Mouse (Mus musculus) heart, embryonic 10.5 days (tissue): Measurements from ENCODE around the gene Zfp652. TPM values are rescaled to one million over a fixed set of nuclear protein-coding genes. Genes with fewer than 3 reads are reported as not detected.
"Not testable (repeated sequence)": the region's sequence is repeated elsewhere in the genome, so short reads cannot be mapped to it uniquely, and the experiment has no call there.

ENCODE experiments used
- DNase-seq: peaks from one replicate; pipeline ENCODE4 v3.0.0-alpha.2; 2017; ENCODE audit warnings: low spot score
- H3K27ac ChIP-seq: fragments of 300-500 bp; sonication (generic); 2 replicates; pipeline ENCODE4 v1.5.1; 2016; ENCODE audit warnings: mild to moderate bottlenecking
- H3K27me3 ChIP-seq: fragments of 300-500 bp; sonication (generic); 2 replicates; pipeline ENCODE4 v1.6.1; 2016; ENCODE audit warnings: mild to moderate bottlenecking; ENCODE audit not compliant: poor library complexity, insufficient read depth, severe bottlenecking
- H3K36me3 ChIP-seq: fragments of 300-500 bp; sonication (generic); 2 replicates; pipeline ENCODE4 v1.6.1; 2016; ENCODE audit warnings: mild to moderate bottlenecking, moderate library complexity
- H3K4me1 ChIP-seq: fragments of 300-500 bp; sonication (generic); 2 replicates; pipeline ENCODE4 v1.6.1; 2016; ENCODE audit warnings: mild to moderate bottlenecking
- H3K4me3 ChIP-seq: fragments of 300-500 bp; sonication (generic); 2 replicates; pipeline ENCODE4 v1.5.1; 2016; ENCODE audit warnings: mild to moderate bottlenecking, moderate library complexity
- H3K9me3 ChIP-seq: fragments of 300-500 bp; sonication (generic); 2 replicates; pipeline ENCODE4 v1.6.1; 2016; ENCODE audit warnings: mild to moderate bottlenecking, moderate library complexity
- WGBS: fragments of 180-500 bp; shearing (Covaris S2); methylation state at CpG from one replicate; pipeline ENCODE4 v1.1.7; 2016; 5-methylcytosine and 5-hydroxymethylcytosine counted together
- polyA plus RNA-seq: library from polyadenylated mRNA; unstranded; fragments of >200 nt; fragmentation: Nextera tagmentation; extraction: Ambion mirVana; gene quantifications from 2 replicates; pipeline ENCODE4 v1.2.1, GENCODE M21; 2016

The Zfp652 gene
- polyA plus RNA-seq: 11.7 and 14.2 TPM in 2 replicates

DNA sequence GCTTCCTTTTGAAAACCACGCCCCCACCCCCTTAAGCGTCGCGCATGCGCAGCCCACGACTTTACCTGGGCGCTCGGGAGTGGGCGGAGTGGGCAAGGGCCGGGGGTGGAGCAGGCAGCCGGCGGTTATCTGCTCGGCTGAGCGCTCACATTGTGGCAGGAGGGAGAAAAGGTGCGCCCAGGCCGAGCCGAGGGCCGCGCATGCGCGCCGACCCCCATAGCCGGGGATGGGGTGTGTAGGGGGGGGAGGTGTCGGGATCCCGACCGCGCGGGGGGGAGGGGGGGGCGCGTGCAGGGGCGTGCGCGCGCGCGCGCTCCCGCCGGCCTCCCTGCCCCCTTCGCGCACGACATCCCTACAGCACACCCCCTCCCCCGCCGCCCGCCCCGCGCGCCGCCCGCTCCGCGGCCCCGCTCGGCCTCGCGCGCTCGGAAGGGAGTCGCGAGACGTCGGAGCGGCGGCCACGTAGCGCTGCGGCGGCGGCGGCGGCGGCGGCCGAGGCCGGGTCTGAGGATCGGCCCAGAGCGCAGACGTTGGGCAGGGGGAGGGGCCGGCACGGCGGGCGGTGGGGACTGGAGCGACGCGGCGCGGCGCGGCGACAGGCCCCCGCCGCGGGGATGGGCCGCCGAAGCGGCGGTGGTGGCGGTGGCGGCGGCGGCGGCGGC, at the start of gene Zfp652:
Gene Zfp652 (plus strand): TSS at position 111 of the 662 bp plus-strand sequence.
- Histone ChIP-seq H3K4me1 (peaks cover 18% of the 10 kb centered on the region), H3K27ac (peak within 1 kb of the TSS; percentile 98), H3K4me3 (peak within 1 kb of the TSS; percentile 94), H3K27me3 (no peaks in the 10 kb centered on the region), H3K36me3 (no peaks in the 10 kb centered on the region), H3K9me3 (no peaks in the 10 kb centered on the region)
- 2% methylated on average over 71 of the region's 103 CpGs for WGBS
- peak; percentile 96 for DNase-seq

DNA sequence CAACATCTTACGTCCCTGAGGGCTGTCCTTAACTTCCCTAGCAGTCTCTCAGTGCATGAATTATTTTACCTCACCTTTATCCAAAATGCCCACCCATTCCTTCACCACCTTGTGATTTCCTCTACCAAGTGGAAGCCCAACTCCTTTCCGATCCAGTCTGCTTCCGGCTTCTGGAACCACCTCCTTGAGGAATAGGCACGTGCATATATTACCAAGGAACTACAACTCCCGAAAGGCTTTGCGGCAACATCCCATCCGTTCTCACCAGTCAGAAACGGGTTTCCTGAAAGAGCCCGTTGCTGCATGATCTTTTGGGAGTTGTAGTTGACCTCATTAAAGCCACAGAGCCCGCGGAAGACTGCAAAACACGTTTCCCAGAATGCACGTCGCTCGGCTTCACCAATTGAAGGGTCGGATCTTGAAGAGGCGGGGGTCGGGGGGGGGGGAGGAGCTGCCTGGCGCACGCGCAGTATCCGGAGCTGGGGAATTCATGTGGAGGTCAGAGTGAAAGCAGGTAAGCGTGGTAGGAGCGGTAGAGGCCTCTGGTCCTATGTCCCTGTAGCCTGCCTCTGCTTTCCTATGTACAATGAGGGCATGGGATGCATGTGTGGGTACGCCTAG, 45.8 kb upstream of the Zfp652 start, which contains the start of gene Phb:
Gene Phb (plus strand): TSS at position 429 of the 621 bp plus-strand sequence.
- Histone ChIP-seq H3K9me3 (no peaks in the 10 kb centered on the region), H3K27me3 (no peaks in the 10 kb centered on the region), H3K27ac (peak within 1 kb of the TSS; percentile 86), H3K36me3 (peaks cover 38% of the 10 kb centered on the region), H3K4me3 (peak within 1 kb of the TSS; percentile 84), H3K4me1 (peaks cover 6% of the 10 kb centered on the region)
- peak; percentile 100 for DNase-seq
- WGBS: under 1% methylated on average over 25 of the region's 25 CpGs

DNA sequence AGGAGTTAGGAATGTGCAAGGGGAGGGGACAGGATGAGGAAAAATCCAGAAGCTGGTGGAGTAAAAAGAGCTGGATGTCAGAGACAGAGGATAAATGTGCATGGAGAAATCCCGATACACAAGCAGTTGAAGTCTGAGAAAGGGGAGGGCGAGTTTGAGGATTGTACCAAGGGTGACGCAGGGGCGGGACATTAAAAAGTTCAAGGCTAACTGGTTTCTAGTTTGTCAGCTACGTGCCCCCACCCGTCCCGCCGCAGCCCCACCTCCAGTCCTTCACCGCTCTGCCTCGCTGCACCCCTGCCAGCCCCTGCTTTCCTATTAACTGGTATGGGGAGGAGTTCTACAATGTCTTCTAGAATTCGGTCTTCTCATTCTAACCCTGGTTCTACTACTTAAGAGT, 45.3 kb upstream of the Zfp652 start:
- Histone ChIP-seq H3K27ac (peak overlapping the region; percentile 86), H3K9me3 (no peaks in the 10 kb centered on the region), H3K4me1 (peaks cover 6% of the 10 kb centered on the region), H3K36me3 (peaks cover 43% of the 10 kb centered on the region), H3K27me3 (no peaks in the 10 kb centered on the region), H3K4me3 (peak overlapping the region; percentile 84)
- no peak for DNase-seq
- WGBS: 1% methylated on average over 11 of the region's 11 CpGs

DNA sequence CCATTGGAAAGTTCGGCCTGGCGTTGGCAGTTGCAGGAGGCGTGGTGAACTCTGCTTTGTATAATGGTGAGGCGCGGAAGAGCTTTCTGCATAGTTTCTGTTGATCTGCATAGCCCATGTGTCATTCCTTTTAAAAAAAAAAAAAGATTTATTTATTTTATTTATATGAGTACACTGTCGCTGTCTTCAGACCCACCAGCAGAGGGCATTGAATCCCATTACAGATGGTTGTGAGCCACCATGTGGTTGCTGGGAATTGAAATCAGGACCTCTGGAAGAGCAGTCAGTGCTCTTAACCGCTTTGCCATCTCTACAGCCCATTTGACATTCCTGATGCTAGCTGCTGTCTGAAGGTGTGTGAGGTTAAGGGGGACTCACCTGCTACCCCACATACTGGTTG, 44.4 kb upstream of the Zfp652 start:
- not testable (repeated sequence) for H3K27ac ChIP-seq, H3K9me3 ChIP-seq, DNase-seq, H3K4me1 ChIP-seq, H3K27me3 ChIP-seq
- Histone ChIP-seq H3K36me3 (peaks cover 49% of the 10 kb centered on the region), H3K4me3 (peak overlapping the region; percentile 84)
- WGBS: 88% methylated on average over 7 of the region's 7 CpGs

DNA sequence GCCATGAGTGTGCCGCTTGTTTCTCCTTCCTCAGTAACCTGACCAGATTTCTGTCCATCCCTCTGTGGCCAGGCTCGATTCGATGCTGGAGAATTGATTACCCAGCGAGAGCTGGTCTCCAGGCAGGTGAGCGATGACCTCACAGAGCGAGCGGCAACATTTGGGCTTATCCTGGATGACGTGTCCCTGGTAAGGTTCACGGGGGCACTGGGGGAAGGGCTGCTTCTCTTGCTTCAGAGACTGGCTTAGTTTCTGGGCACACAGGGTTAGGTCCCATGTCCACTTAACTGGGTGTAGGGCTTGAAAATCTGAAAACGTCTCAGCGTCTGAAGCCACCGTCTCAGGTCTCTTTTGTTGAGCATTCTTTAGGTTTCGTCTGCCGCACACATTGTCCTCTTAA, 37.0 kb upstream of the Zfp652 start:
- no peaks in the 10 kb centered on the region for H3K9me3 ChIP-seq
- H3K27me3 ChIP-seq: no peaks in the 10 kb centered on the region
- peaks cover 11% of the 10 kb centered on the region; the same call in 1 of the 2 replicates for H3K4me1 ChIP-seq
- H3K27ac ChIP-seq: no peak overlapping the region
- 88% methylated on average over 14 of the region's 14 CpGs for WGBS
- no peak overlapping the region for H3K4me3 ChIP-seq
- H3K36me3 ChIP-seq: peaks cover 93% of the 10 kb centered on the region
- DNase-seq: no peak

DNA sequence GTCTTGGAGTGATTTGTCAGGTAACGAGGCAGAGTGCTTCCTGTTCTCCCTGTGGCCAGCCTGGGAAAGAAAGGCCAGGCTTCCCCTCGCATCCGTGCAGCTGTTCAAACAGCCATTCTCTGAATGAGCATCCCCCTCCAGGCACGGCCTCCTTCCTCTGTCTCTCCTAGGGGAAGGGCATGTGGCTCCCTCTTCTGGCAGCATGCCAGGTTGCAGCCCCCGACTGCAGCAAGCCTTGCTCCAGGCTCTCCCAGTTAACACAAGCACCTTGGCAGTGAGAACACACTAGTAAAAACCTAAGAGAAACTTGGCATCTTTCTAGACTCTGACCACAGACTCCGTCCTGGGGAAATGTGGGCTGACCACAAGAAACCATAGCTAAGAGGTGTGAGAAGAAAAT, 36.2 kb upstream of the Zfp652 start:
- Histone ChIP-seq H3K9me3 (no peaks in the 10 kb centered on the region), H3K36me3 (peaks cover 92% of the 10 kb centered on the region), H3K4me1 (peaks cover 13% of the 10 kb centered on the region), H3K27ac (no peak overlapping the region), H3K4me3 (no peak overlapping the region), H3K27me3 (no peaks in the 10 kb centered on the region)
- peak; percentile 88 for DNase-seq
- 22% methylated on average over 6 of the region's 6 CpGs for WGBS

DNA sequence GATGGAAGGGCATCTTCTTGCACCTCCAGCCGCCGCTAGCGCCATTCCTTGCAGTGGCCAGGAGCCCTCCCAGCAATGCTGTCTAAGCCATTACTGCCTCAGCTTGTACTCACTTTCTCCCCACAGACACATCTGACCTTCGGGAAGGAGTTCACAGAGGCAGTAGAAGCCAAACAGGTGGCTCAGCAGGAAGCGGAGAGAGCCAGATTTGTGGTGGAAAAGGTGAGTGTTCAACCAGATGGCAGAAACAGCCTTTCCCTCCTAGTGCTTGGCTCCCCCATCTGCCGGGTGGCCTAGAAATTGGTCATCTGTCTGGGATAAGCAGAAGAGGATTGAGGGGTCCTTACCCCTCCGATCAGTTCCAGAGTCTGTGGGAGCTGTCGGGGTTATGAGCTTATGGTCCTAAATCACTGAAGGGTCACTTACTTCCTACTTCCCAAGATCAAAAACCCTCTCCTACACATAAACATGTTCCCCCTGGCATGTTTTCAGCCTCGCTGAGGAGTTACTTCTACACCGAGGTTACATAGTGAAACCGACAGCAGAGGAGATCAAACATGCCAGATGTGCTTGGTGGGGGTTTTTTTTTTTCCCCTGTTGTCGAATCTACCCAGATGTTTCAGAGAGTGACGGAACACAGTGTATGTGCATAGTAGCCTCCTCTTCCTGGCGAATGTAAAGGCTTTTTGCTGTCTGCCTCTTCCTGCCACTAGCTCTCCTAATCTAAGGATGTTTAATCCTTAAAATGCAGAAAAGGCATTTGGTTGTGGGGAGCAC, 34.4 kb upstream of the Zfp652 start:
- 90% methylated on average over 14 of the region's 14 CpGs for WGBS
- DNase-seq: no peak
- Histone ChIP-seq H3K36me3 (peaks cover 85% of the 10 kb centered on the region), H3K9me3 (no peaks in the 10 kb centered on the region), H3K27me3 (no peaks in the 10 kb centered on the region), H3K4me3 (no peak overlapping the region), H3K4me1 (peaks cover 29% of the 10 kb centered on the region), H3K27ac (no peak overlapping the region)

DNA sequence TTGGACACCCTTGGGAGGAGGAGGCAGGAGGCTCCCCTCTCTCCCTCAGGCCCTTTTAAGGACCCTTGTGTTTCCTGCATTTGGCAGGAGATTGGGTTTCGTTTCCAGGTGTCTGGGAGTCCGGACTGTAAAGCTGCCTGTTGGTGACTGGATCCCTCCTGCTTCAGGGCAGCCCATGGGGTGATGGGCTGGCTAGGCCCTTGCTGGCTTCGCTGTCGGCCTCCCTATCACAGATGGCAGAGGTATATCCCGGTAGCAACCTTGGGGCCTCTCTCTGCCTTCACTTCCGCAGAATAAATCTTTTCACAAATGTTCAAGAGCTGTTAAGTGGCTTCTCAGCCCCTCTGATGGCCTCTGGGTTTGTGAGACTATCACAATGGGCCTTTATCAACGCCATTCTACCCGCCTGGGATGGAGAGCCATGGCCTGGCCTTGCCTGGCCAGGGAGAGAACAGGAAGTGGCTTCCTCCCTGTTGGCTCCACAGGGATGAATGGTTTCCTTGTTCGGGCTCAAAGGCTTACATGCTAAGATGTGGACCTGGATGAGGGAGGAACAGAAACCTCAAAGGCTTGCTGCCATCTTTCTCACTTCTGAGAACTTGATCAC, 30.4 kb upstream of the Zfp652 start:
- peaks cover 18% of the 10 kb centered on the region for H3K4me1 ChIP-seq
- 60% methylated on average over 9 of the region's 9 CpGs for WGBS
- no peak for DNase-seq
- H3K27ac ChIP-seq: peak overlapping the region; percentile 0
- peaks cover 50% of the 10 kb centered on the region for H3K36me3 ChIP-seq
- no peaks in the 10 kb centered on the region for H3K9me3 ChIP-seq
- H3K27me3 ChIP-seq: no peaks in the 10 kb centered on the region
- H3K4me3 ChIP-seq: no peak overlapping the region

DNA sequence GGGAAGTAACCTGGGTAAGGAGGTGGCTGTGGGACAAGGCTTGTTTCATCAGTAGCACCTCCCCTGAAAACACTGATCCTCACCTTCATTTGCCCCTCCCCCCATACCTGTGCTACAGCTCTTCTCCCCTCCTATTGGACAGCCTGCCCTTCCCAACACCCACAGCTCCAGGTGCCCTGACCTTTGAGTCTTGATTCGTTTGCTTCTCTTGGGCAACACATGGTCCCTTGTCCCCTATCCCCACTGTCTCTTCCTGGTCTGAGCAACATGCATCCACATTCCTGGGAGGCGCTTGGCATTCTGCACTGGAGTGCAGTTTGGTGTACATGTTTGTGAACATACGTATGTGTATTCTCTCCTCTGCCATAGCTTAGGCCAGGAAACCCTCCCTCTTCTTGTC, 29.5 kb upstream of the Zfp652 start:
- Histone ChIP-seq H3K27me3 (no peaks in the 10 kb centered on the region), H3K4me1 (peaks cover 18% of the 10 kb centered on the region), H3K4me3 (no peak overlapping the region), H3K36me3 (peaks cover 42% of the 10 kb centered on the region), H3K9me3 (no peaks in the 10 kb centered on the region), H3K27ac (peak overlapping the region; percentile 22; the same call in 1 of the 2 replicates)
- WGBS: 84% methylated on average over 3 of the region's 3 CpGs
- DNase-seq: no peak

DNA sequence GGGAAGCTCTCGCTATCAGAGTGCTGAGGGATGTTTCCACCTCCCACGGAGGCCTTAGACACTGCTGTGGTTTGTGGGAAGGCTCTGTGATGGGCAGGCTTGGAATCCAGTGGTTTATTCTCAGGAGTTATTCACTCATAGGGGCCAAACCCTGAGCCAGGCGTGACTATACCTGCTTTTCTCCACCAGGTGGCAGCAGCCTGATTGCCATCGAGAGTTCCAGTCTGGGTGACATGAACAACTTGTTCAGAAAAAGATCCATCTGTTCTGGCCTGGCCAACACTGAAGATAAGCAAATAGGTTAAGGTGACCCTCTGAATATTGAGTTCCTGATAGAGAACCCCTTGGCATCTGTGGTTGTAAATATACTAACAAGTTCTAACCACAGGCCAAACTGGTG, 26.4 kb upstream of the Zfp652 start:
- Histone ChIP-seq H3K27ac (no peak overlapping the region), H3K4me3 (no peak overlapping the region), H3K27me3 (peaks cover 3% of the 10 kb centered on the region; the same call in 1 of the 2 replicates), H3K9me3 (no peaks in the 10 kb centered on the region), H3K36me3 (peaks cover 14% of the 10 kb centered on the region), H3K4me1 (peaks cover 35% of the 10 kb centered on the region)
- peak; percentile 88 for DNase-seq
- 4% methylated on average over 4 of the region's 4 CpGs for WGBS

DNA sequence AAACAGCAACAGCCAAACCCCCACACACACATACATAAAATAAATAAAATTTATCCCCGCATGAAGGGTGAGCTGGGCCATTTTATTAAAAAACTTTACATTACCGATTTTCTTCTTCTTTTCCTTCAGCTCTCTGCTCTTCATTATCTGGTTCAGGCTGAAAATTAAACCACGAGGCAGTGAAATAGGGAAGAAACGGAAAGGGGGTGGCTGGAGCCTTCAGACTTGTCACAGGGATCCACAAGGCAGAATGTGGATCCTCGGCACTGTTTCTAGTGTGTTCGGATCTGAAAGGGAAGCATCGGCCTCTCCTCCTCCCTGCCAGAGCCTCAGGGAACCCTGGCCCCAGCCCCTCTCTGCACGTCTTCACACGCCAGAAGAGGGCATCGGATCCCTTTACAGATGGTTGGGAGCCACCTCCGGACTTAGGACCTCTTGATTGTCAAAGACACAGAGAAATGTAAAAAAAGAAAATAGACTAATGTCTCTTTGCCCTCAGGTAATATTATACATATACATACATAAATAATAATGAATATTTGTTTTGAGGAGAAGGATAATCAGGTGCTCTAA, 25.3 kb upstream of the Zfp652 start:
- 40% methylated on average over 11 of the region's 11 CpGs for WGBS
- Histone ChIP-seq H3K9me3 (no peaks in the 10 kb centered on the region), H3K36me3 (0 out of 2 replicates have a peak, but pooled peaks cover 4% of the 10 kb centered on the region), H3K4me1 (peaks cover 27% of the 10 kb centered on the region), H3K4me3 (no peak overlapping the region), H3K27ac (no peak overlapping the region), H3K27me3 (peaks cover 8% of the 10 kb centered on the region; the same call in 1 of the 2 replicates)
- DNase-seq: no peak

DNA sequence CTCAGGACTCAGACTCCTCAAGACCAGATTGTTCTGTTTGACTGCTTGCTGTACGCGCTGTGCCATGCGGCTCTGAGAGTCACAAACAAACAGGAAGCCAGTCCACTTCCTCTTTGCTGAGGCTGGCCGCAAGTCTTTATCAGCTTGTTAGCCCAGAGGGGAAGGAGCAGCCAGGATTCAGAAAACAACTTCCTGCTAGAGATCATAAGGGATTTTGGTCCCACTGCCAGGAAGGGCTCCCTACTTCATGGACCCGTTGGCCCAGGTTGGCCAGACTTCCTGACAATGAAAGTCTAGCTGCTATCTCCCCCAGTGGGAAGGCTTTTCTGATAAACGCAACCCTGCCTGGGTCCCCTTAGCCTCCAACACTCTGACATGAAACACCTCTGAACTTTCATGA, 24.0 kb upstream of the Zfp652 start:
- Histone ChIP-seq H3K36me3 (0 out of 2 replicates have a peak, but pooled peaks cover 4% of the 10 kb centered on the region), H3K9me3 (no peaks in the 10 kb centered on the region), H3K4me1 (peaks cover 21% of the 10 kb centered on the region), H3K27ac (peak overlapping the region; percentile 78), H3K27me3 (peaks cover 8% of the 10 kb centered on the region; the same call in 1 of the 2 replicates), H3K4me3 (no peak overlapping the region; the same call in 1 of the 2 replicates)
- WGBS: 38% methylated on average over 6 of the region's 6 CpGs
- no peak for DNase-seq
